Mouse (Mus musculus): ENCODE measurements around the gene Mdm2. TPM values are rescaled to one million over a fixed set of nuclear protein-coding genes. Genes with fewer than 3 reads are reported as not detected.

Mdm2 gene
- polyA plus RNA-seq, 1 experiment from 2014 or later, result 50.2 TPM

GRCm38 (mm10) chr10:117690101-117690352 is 20.5 kb downstream of the Mdm2 start:
- Histone ChIP-seq H3K4me3 (ENCODE audit: low read depth, low read length) (no peak overlapping the region), H3K27ac (ENCODE audit: low read length) (no peak overlapping the region), H3K36me3 (ENCODE audit: control insufficient read depth, insufficient read depth, low read length) (peaks cover 57% of the 10 kb centered on the region), H3K4me1 (ENCODE audit: control insufficient read depth, insufficient read depth, low read length) (no peaks in the 10 kb centered on the region), H3K9ac (replicated peaks; ENCODE audit: low read depth, low read length) (no peak overlapping the region), H3K4me2 (replicated peaks; ENCODE audit: low read depth, low read length) (no peak overlapping the region), H3K27me3 (ENCODE audit: control insufficient read depth, insufficient read depth, low read length) (no peaks in the 10 kb centered on the region), H3K9me3 (ENCODE audit: control insufficient read depth, low read depth, low read length) (no peaks in the 10 kb centered on the region)
- WGBS, result 79% methylated on average over 2 of the region's 2 CpGs
- ATAC-seq (ENCODE audit: insufficient number of reproducible peaks, insufficient read depth, low FRiP score, low read depth), result no peak

- Histone ChIP-seq H3K4me2 (replicated peaks; ENCODE audit: low read depth, low read length) (no peak overlapping the region), H3K27me3 (ENCODE audit: control insufficient read depth, insufficient read depth, low read length) (no peaks in the 10 kb centered on the region), H3K36me3 (ENCODE audit: control insufficient read depth, insufficient read depth, low read length) (peaks cover 52% of the 10 kb centered on the region), H3K27ac (ENCODE audit: low read length) (no peak overlapping the region), H3K9ac (replicated peaks; ENCODE audit: low read depth, low read length) (no peak overlapping the region), H3K4me3 (ENCODE audit: low read depth, low read length) (no peak overlapping the region), H3K4me1 (ENCODE audit: control insufficient read depth, insufficient read depth, low read length) (no peaks in the 10 kb centered on the region), H3K9me3 (ENCODE audit: control insufficient read depth, low read depth, low read length) (no peaks in the 10 kb centered on the region)
- WGBS, result 90% methylated on average over 11 of the region's 11 CpGs
- ATAC-seq (ENCODE audit: insufficient number of reproducible peaks, insufficient read depth, low FRiP score, low read depth), result no peak
Observed at GRCm38 (mm10) chr10:117689297-117690100, 21.1 kb downstream of the Mdm2 start.

DNA sequence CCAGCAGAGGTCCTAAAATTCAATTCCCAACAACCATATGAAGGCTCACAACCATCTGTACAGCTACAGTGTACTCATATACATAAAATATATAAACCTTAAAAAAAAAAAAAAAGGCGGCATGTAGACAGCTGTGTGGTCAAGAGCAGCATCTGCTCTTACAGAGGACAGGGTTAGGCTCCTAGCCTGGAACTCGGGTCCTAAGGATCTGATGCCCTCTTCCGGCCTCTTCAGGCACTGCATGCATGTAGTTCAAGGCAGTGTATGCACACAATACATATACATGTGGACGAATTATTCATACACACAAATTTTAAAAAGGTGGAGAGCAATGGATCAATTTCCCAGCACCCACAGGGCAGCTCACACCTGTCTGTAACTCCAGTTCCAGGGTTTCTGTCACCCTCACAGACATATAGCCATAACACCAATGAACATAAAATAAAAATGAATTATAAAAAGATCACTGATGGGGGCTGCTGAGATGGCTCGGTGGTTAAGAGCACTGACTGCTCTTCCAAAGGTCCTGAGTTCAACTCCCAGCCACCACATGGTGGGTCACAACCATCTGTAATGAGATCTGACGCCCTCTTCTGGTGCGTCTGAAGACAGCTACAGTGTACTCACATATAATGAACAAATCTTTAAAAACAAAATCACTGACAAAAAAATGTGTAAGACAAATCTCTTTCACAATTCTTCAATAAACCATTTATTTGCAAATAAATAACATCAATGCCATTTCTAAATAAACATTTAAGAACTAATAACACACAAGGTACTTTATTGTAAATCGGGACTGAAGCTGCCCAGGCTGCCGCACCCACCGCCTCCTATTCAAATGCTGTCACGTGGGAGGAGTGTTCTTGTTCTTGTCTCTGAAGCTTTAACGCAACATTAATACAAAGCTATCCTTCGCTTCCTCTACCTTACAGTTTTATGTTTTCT is 22.1 kb downstream of the Mdm2 start:
- ATAC-seq (ENCODE audit: insufficient number of reproducible peaks, insufficient read depth, low FRiP score, low read depth), result no peak; the same call in 1 of the 2 replicates
- H3K9ac ChIP-seq (replicated peaks; ENCODE audit: low read depth, low read length), result no peak overlapping the region
- H3K27ac ChIP-seq (ENCODE audit: low read length), result no peak overlapping the region
- no peak overlapping the region for H3K4me2 ChIP-seq (replicated peaks; ENCODE audit: low read depth, low read length)
- no peak overlapping the region for H3K4me3 ChIP-seq (ENCODE audit: low read depth, low read length)
- H3K36me3 ChIP-seq (ENCODE audit: control insufficient read depth, insufficient read depth, low read length), result peaks cover 44% of the 10 kb centered on the region
- H3K27me3 ChIP-seq (ENCODE audit: control insufficient read depth, insufficient read depth, low read length), result no peaks in the 10 kb centered on the region
- no peaks in the 10 kb centered on the region for H3K9me3 ChIP-seq (ENCODE audit: control insufficient read depth, low read depth, low read length)
- WGBS, result 85% methylated on average over 13 of the region's 13 CpGs
- no peaks in the 10 kb centered on the region for H3K4me1 ChIP-seq (ENCODE audit: control insufficient read depth, insufficient read depth, low read length)

DNA sequence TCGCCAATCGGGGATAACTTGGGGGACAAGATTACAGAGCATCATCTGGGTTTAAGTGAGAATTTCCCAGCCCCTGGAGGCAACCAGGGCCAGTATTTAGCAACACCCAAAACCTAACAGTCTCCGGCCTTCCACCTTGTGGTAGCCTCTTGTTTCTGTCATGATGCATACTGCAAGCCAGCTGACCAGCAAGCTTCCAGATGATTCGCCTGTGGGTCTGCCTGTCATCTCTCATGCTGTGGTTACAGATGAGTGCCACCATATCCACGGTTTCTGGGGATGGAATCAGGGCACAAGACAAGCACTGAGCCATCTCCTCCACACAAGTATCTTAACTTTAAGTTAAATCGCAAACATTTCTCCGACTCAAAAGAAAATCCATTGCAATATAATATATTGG is 23.0 kb downstream of the Mdm2 start:
- WGBS, result 86% methylated on average over 7 of the region's 7 CpGs
- H3K9ac ChIP-seq (replicated peaks; ENCODE audit: low read depth, low read length), result no peak overlapping the region
- H3K4me1 ChIP-seq (ENCODE audit: control insufficient read depth, insufficient read depth, low read length), result no peaks in the 10 kb centered on the region
- H3K27me3 ChIP-seq (ENCODE audit: control insufficient read depth, insufficient read depth, low read length), result no peaks in the 10 kb centered on the region
- no peaks in the 10 kb centered on the region for H3K9me3 ChIP-seq (ENCODE audit: control insufficient read depth, low read depth, low read length)
- H3K27ac ChIP-seq (ENCODE audit: low read length), result no peak overlapping the region
- no peak overlapping the region for H3K4me2 ChIP-seq (replicated peaks; ENCODE audit: low read depth, low read length)
- peaks cover 38% of the 10 kb centered on the region for H3K36me3 ChIP-seq (ENCODE audit: control insufficient read depth, insufficient read depth, low read length)
- ATAC-seq (ENCODE audit: insufficient number of reproducible peaks, insufficient read depth, low FRiP score, low read depth), result no peak
- H3K4me3 ChIP-seq (ENCODE audit: low read depth, low read length), result no peak overlapping the region

DNA sequence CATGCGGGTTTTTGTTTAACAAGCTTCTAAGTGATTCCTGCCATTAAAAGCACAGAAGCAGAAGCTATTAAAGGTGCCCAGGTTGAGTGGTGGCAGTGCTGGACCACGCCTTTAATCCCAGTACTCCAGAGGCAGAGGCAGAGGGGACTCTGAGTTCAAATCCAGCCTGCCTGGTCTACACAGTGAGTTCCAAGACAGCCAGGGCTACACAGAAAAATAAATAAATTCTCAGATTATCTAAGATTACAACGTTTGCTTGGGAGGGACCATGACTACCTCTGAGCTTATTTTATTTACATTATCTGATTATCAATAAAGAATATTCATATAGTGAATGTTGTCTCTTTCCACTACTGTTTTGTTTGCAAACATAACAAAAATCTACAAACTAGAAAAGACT is 23.5 kb downstream of the Mdm2 start:
- Histone ChIP-seq H3K27me3 (ENCODE audit: control insufficient read depth, insufficient read depth, low read length) (no peaks in the 10 kb centered on the region), H3K27ac (ENCODE audit: low read length) (no peak overlapping the region), H3K36me3 (ENCODE audit: control insufficient read depth, insufficient read depth, low read length) (peaks cover 32% of the 10 kb centered on the region), H3K4me1 (ENCODE audit: control insufficient read depth, insufficient read depth, low read length) (no peaks in the 10 kb centered on the region), H3K4me3 (ENCODE audit: low read depth, low read length) (no peak overlapping the region), H3K9me3 (ENCODE audit: control insufficient read depth, low read depth, low read length) (no peaks in the 10 kb centered on the region), H3K4me2 (replicated peaks; ENCODE audit: low read depth, low read length) (no peak overlapping the region), H3K9ac (replicated peaks; ENCODE audit: low read depth, low read length) (no peak overlapping the region)
- 69% methylated on average over 3 of the region's 3 CpGs for WGBS
- no peak for ATAC-seq (ENCODE audit: insufficient number of reproducible peaks, insufficient read depth, low FRiP score, low read depth)

GRCm38 (mm10) chr10:117685849-117686591 is 24.5 kb downstream of the Mdm2 start:
- Histone ChIP-seq H3K9me3 (ENCODE audit: control insufficient read depth, low read depth, low read length) (no peaks in the 10 kb centered on the region), H3K36me3 (ENCODE audit: control insufficient read depth, insufficient read depth, low read length) (peaks cover 25% of the 10 kb centered on the region), H3K9ac (replicated peaks; ENCODE audit: low read depth, low read length) (no peak overlapping the region), H3K4me2 (replicated peaks; ENCODE audit: low read depth, low read length) (no peak overlapping the region), H3K4me1 (ENCODE audit: control insufficient read depth, insufficient read depth, low read length) (no peaks in the 10 kb centered on the region), H3K4me3 (ENCODE audit: low read depth, low read length) (no peak overlapping the region), H3K27me3 (ENCODE audit: control insufficient read depth, insufficient read depth, low read length) (no peaks in the 10 kb centered on the region), H3K27ac (ENCODE audit: low read length) (no peak overlapping the region)
- no peak for ATAC-seq (ENCODE audit: insufficient number of reproducible peaks, insufficient read depth, low FRiP score, low read depth)
- WGBS, result 93% methylated on average over 13 of the region's 13 CpGs

- no peak overlapping the region for H3K4me3 ChIP-seq (ENCODE audit: low read depth, low read length)
- H3K9me3 ChIP-seq (ENCODE audit: control insufficient read depth, low read depth, low read length), result no peaks in the 10 kb centered on the region
- H3K9ac ChIP-seq (replicated peaks; ENCODE audit: low read depth, low read length), result no peak overlapping the region
- peaks cover 17% of the 10 kb centered on the region for H3K36me3 ChIP-seq (ENCODE audit: control insufficient read depth, insufficient read depth, low read length)
- no peaks in the 10 kb centered on the region for H3K27me3 ChIP-seq (ENCODE audit: control insufficient read depth, insufficient read depth, low read length)
- WGBS, result 86% methylated on average over 15 of the region's 15 CpGs
- no peaks in the 10 kb centered on the region for H3K4me1 ChIP-seq (ENCODE audit: control insufficient read depth, insufficient read depth, low read length)
- no peak overlapping the region for H3K4me2 ChIP-seq (replicated peaks; ENCODE audit: low read depth, low read length)
- ATAC-seq (ENCODE audit: insufficient number of reproducible peaks, insufficient read depth, low FRiP score, low read depth), result no peak
- H3K27ac ChIP-seq (ENCODE audit: low read length), result no peak overlapping the region
Observed at GRCm38 (mm10) chr10:117685171-117685848, 25.2 kb downstream of the Mdm2 start.
